Mouse (Mus musculus) gastrocnemius, postnatal 4 days (tissue): Measurements from ENCODE around the gene Iqsec1. TPM values are rescaled to one million over a fixed set of nuclear protein-coding genes. Genes with fewer than 3 reads are reported as not detected.

Source experiments
- DNase-seq, 2 experiments: peaks; one replicate each; pipeline ENCODE4 v3.0.0; 2021 to 2022; ENCODE audit warnings: low spot score in 2 of 2, mixed read lengths in 2 of 2
- total RNA-seq, 2 experiments: library from RNA; stranded (reverse); gene quantifications; 2 replicates each; pipeline ENCODE4 v1.2.3; 2021

The Iqsec1 gene
- total RNA-seq, 2 experiments from 2014 or later = 84.0 to 106 TPM

DNA sequence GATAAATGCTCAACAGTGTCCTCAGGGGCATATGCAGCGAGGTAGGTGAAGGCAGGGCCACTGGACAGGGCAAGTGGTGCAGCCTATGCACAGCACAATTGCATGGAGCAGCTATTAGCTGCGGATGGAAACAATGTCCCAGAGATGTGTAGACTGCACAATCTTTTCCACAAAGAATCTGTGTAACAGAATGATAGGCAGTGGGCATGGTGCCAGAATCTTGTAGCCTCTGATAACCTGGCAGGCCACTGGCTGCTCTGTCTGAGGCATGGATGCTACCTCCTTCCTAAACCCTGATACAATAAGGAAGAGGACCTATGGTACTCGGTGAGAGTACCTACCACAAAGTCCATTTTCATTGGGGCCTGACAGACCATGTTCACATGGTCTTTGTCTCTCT lies 171.9 kb downstream of the Iqsec1 start:
- no peak for DNase-seq

DNA sequence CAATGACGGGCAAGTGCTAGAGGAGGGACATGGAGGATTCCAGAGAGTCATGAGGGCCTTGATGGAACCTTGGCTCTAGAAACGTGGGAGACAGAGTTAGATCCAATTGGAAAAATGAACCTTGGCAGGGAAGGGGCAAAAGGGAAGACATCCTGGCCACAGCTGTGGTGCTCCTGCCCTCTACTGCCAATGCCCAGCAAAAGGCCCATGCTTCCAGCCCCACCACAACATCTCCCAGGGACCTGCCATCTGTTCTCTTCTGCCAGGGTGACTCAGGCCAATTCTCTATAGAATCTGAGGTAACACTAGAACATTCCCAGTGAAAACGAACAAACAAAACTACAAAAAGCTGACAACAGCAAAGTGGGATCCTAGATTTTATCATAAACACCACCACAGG lies 173.1 kb downstream of the Iqsec1 start:
- no peak for DNase-seq

DNA sequence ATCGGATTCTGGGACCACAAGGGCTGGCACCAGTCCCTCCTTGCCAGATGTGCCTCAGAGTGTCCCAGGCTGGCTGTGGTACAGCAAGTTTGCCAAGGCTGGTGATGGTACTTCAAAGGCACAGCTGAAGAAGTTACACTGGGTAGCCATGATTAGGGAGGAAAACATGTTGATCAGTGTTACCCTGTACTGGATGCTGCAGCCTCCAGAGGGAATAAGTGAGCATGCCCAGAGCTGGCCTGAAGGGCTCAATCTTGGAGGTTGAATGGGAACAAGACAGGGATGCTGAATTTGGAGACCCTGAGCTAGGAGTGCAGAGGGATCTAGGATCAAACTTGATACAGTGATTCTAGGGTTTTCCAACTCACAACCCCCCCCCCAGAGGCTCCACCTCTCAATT lies 175.0 kb downstream of the Iqsec1 start:
- no peak for DNase-seq

DNA sequence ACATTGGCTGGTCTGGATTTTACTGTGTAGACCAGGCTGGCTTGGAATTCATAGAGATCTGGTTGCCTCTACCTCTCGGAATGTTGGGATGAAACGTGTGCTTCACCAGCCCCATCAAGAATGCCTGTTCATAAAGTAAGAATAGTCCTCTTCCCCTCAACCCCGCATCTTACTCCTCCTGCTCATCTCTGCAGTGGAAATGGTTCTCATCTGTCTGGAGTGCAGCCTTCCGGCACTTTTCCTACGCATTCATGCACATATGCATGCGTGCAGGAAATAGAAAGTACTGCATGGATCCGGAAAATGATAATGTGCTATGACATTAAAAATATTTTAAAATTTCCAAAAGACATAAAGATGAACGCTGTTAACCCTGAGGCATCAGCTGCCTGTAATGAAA lies 175.9 kb downstream of the Iqsec1 start:
- no peak for DNase-seq

DNA sequence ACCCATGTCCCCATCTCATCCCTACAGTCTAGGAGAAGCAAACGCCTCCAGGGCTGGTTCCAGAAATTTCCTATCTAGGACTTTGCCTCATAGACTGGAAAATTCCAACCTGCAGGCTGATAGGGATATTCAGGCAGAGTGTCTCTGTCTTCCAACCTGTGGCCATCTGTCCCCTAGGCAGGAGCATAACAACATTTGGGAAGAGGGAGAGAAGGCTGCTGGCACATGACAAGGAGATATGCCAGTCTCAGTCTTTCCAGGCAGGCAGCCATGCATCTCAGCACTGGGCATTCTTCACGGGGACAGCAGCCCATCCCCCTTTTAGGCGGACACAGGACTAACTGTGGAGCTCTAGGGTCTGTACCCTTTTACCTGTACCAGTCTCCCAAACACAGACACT lies 176.4 kb downstream of the Iqsec1 start:
- DNase-seq = no peak

DNA sequence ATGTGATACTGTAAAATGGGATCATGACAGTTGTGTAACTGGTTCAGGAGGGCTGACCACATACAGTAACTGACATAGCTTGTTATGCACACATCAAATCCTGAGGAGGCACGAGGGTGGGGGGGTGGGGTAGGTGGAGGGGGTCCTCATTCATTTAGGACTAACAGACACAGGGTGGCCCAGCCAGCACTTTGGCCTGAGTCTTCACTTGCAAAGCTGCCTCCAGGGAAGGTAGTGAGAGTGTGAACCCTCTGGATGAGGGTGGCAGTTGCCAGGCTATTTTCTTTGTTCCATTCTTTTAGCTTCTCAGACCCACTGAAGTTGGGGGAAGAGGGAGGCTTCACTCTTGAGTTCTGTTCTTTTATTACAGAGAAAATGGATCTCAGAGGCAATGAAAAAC lies 177.9 kb downstream of the Iqsec1 start:
- DNase-seq = no peak

DNA sequence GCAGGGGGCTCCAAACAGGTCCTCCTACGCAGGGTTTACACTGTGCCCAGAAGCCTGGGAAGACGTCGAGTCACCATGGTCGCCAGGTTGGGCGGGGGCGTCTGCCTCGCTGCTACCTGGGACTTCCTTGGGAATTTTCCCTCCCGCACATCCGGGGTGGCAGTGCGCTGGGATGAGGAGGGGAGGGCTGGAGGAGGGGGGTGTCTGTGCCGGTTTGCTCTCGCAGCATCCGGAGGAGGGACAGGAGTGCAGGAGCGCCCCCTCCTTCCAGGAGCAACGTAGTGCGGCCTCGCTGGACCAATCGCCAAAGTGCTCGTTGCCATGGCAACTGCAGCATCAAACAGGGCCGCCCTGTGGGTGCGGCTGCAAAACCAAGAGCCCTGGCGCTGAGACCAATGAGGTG lies 178.5 kb downstream of the Iqsec1 start:
- DNase-seq = peak; percentile 37 to 74

DNA sequence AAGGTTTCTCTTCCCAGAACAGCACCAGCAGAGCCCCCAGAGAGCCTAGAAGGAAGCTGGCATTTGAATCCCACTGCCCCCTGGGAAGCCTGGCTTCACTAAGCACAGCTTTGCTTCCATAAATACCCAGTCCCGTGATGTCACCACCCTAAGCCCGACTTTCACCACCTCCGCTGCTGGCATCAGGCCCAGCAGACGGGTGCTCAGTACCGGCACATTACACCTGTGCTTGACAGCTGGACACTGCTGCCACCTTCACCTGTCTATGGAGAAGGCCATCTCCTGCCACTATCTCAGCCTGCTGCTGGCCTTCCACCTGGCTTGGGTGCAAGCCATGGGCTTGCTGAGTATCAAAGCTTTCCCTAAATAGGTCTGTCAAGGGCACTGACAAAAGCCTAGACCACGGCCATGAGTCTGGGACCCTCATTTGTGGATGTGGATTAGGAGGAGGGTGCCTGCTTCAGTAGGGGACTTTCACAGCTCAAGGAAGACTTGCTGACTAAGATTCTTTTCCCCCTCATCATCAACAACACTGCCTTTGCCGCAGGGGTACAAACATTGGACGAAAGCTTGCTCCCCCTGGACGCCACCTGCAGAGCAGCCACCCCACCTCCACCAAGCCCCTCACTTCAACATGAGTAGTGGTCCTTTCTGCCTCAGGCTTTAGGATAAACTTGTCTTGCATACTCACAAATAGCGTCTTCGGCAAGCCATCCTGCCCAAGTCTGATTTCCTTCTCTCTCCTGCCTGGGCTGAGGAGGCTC lies 179.2 kb downstream of the Iqsec1 start:
- DNase-seq = no peak

DNA sequence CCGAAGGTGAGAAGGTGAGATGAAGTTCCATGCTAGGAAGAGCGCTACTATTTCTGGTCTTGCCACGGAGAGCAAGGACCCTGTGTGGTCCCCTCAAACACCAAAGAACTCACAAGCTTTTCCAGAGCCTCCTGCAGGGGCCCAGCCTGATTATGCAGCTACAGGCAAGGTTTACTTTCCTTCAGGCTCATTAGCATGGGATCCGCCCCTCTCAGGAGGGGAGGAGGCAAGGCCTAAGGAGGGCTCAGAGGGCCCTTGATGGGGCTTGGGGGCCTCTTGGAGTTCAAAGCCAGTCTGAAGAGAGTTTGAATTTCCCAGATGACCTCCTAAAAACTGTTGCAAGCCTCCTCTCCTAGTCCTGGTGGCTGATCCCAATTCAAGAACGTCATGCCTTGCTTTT lies 179.9 kb downstream of the Iqsec1 start:
- DNase-seq = no peak

DNA sequence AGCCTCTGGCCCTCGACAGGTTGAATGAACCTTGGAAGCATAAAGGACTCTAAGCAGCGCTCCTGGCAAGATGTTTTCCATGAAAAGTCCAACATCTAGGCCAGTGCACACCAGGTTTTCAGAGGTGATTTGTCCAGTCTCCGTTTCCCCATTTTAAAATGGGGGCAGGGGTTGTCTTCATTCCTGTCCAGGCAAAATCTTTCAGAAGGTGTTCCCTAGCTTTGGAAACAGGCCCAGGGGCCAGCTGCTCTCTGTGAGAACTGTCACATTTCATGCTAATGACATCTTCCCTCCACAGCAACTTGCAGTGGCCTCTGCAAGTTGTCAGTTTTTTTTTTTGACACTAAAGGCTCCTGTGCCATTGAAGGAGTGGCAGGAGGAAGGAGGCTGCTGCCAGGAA lies 180.4 kb downstream of the Iqsec1 start:
- DNase-seq = no peak

DNA sequence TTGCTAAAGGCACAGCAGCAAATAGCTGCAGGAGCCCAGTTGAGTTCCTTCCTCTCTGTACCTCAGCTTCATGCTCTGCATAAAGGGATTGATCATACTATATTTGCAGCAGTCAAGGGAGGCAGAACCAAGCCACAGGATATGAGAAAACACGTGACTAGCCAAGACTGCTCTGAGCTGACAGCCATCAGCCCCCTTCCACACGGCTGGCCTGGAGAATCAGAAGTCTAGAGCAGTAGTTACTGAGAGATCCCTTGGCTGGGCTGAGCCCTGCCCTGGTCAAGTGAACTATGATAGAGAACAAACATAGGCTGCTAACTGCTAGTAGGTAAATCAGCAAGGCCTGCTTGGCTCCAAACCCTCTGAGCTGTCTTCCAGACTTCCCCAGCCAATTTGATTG lies 180.9 kb downstream of the Iqsec1 start:
- DNase-seq = no peak

DNA sequence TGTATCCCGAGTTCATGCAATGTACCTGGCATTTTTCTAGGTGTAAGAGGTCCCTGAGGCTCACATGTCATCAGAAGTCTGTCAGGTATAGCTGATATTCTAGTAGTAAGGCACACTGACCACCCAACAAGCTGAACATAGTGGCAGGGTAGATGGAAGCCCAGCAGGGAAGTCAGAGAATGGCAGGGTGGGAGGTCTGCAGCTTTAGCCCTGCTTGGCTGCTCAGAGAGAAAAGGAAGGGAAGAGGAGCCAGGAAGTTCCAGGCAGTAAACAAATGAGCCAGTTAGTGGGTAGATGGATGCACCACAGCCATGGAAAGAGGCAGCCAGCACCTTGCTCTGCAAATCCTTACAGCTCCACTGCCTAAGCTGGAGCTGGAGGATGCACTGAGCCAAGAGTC lies 181.7 kb downstream of the Iqsec1 start:
- DNase-seq = no peak

DNA sequence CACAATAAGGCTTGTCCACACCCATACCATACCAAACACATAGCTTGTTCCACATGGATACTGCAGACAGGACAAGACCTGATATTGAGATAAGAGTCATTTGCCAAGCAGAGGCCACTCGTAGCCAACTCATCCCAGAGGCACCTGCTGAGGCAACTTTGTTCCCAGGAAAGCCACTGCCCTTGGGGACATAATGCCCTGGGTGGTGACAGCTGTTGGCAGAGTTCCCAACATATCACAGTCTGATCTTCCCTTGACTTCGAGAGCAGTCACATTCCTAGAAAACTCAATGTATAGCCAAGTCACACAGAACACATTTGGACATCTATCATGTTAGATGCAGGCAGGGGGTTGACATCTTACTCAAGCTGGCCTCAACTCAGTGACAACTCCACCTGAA lies 183.4 kb downstream of the Iqsec1 start:
- no peak for DNase-seq

DNA sequence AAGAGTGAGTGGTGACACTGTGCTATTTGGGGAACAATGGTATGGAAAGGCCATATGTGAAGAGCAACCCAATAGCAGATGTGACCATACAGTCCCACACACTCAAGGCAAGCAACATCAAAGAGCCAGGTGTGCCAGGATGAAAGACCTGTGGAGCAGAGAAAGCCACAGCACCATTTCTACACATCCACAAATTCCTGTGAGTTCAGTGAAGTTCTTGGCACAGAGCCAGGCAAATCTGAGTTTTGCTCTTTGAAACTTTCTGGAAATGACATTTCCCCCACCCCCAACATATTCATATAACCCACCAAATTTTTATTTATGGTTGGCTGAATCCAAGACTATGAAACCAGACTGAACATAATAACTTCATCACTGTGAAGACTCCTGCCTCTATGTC lies 183.8 kb downstream of the Iqsec1 start:
- no peak for DNase-seq

DNA sequence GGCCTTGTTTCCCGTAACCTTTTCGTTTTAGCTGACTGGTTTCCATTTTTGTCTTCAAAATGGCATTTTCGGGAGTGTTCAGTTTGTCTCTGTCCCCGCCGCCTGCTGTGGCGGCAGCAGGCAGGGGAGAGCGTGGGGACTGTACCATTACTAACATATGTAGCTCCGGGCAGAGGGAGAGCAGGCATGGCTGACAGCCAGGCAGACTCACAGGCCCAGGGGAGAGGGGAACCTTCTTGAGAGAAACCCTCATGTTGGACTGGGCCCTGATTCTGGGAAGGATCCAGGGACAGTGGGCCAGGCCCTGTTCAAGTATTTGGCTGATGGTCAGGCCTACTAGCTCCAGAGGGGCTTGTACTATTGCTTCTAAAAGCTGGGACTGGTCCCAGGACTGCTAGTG lies 185.9 kb downstream of the Iqsec1 start:
- no peak for DNase-seq

DNA sequence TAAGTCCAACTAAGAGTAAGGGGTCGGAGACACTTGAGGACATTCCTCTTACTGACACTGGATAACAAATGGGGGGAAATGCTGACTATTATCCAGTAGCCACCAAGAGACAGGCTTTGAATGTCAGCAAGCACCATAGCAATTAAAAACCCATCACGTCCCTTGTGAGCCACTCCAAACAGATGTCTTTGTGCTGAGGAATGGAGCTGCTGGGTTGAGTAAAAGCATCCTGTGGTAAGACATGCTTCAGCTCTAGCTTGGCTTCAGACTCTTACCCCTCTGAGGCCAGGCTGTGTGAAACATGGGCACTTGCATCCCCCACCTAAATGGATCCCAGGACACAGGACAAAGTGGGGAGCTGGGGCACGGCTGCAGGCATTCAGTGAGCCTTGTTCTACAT lies 186.4 kb downstream of the Iqsec1 start:
- no peak for DNase-seq

DNA sequence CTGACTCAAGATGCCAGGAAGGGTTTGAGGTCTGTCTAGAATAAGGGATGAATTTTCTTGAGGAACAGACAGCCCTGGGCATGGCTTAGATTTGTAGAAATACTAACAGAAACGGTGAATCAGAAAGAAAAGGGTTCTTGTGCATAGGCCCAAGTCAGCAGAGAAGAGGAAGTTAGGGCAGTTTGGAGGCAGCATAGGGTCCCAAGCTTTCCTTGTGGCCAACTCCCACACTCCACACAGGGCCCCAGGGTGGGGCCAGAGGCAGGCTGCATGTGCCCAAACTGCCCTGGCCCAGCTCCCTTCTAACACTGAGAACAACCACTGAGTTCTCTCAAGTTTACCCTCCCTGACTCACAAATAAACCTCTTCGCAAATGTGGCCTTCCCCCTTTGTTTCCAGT lies 187.7 kb downstream of the Iqsec1 start:
- no peak for DNase-seq

DNA sequence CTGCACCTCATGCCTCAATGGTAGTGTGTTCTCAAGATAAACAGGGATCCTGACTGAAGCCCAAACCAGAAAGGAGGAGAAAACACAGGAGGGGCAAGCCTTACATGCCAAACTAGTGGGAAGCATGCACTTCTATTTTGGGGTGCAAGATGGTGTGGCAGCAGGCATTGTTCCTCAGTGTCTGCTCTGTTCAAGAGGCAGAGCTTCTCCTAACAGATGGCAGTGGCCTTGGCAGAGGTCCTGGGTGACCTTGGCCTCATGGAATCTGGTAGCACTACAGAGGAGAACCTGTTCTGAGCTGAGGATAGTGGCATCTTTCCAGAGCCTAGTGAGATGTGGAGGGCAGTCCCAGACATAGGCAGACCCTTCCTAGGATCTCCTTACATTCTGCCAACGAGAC lies 189.4 kb downstream of the Iqsec1 start:
- DNase-seq = no peak

DNA sequence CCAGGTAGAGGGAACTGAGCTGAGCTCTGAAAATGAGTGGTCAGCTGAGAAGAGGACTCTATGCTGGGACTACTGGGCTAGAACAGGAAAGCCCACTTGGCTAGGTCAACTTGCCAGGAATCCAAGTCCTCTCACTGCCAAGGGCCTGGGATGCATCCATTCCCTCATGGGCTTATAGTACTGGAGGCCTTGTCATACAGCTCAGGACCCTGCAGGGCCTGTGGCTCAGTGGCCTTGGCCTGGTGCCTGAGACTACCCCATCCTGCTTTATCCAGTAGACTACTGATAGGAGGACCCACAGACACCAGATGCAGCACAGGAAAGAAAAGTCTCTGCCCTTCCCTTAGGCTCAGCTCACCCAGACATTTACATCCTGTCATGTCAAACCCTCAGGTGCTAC lies 190.3 kb downstream of the Iqsec1 start:
- DNase-seq = no peak

DNA sequence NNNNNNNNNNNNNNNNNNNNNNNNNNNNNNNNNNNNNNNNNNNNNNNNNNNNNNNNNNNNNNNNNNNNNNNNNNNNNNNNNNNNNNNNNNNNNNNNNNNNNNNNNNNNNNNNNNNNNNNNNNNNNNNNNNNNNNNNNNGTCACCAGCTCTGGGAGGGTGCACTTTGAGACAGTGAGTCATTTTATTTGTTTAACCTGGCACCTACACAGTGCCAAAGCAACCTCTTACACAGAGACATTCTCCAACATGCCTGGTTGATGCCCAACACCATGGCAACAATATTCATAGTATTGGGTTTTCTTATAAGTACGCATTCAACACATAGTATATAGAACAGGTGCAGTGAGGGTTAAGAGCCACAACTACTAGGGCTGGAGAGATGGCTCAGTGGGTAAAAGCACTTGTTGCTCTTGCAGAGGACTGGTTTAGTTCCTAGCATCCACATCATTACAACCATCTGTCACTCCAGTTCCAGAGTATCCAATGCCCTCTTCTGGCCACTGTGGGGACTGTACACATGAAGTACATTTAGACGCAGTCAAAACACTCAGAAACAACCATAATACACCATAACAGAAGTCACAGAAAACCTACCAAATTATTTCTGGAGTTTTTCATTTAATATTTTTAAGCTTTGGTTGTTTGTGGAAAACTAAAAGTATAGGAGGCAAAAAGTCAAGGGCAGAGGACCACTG lies 191.4 kb downstream of the Iqsec1 start:
- DNase-seq = no peak

DNA sequence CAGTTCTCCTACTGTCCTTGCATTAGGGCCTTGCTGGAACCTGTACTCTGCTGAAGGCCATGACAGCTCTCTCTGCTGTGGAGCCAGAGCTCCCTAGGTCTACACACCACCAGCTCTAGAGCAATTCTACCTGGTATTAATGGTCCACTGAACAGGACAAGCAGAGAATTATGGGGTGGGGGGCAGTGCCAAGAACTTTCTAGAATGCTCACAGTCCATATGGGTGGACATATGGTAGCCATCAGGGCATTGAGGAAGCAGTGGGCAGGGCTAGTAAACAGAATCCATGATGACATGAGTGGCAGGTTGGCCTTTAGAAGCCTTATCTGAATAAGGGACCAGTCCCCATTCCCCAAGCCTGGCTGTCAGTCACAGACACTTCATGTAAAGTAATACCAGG lies 197.6 kb downstream of the Iqsec1 start:
- DNase-seq = no peak

DNA sequence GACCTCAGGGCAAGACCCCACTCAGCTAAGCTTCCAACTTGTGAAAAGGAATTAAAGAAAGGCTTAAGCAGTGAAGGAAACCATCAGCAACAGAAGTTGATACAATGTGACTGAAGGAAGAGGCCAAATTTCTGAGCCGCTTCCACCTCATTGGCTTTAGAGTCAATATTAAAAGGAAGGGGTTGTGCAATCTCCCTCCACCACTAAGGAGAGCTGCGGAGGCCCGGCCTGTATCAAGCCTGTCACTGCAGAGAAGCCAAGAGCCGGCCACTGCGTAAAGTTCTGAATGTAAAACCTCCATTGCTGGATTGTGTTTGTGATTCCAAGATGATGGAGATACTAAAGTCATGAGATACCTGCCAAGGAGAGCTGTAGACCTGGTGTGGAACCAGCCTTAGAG lies 199.0 kb downstream of the Iqsec1 start:
- DNase-seq = no peak

DNA sequence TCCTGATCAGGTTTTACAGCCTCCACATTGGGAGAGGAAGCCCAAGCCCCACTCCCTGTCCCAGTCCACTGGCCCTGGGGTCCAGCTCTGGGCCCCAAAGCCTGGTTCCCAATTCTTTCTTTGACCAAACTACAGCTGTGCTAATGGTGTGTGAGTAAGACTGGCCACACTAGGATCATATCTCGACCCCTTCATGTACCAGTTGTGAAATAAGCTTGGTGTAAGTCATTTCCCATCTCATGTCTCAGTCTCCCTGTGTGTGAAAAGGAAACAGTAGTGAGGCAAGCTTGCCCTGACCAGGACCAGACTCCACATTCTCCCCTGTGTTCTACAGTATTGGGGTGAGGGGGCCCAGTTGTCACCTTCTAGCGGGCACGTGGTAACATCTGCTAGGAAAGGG lies 200.9 kb downstream of the Iqsec1 start:
- no peak for DNase-seq
